Comparison of ENCODE assay signal across 8 mouse cellular contexts in genomic region chr5:64704144-64704543, GRCm38 (mm10).
DNase-seq lines count a peak whose midpoint lies in the region; ATAC-seq and TF ChIP-seq lines count a peak whose summit lies in the region.

No protein-coding gene starts in this region.

- WGBS in limb, embryonic 15.5 days: 18% methylated on average over 7 of the region's 7 CpGs
- 64% methylated on average over 7 of the region's 7 CpGs for WGBS in hindbrain, embryonic 13.5 days

- H3K9ac ChIP-seq in limb, embryonic 15.5 days: no peak overlapping the region
- H3K9ac ChIP-seq in hindbrain, embryonic 13.5 days: no peak overlapping the region

- DNase-seq in heart, adult 11 months: peak; percentile 95
- no peak for DNase-seq in heart, postnatal 25 days (ENCODE audit: low spot score)
- DNase-seq in NIH3T3 (ENCODE audit: low read depth): peak; percentile 89
- DNase-seq in kidney, adult 18-20 months: peak; percentile 60
- peak; percentile 86 for DNase-seq in urinary bladder, postnatal 14 days (ENCODE audit: low spot score)

- no peak overlapping the region for H3K4me3 ChIP-seq in cortical plate, adult 2 months (ENCODE audit: insufficient read depth, low read length)
- no peak overlapping the region for H3K4me3 ChIP-seq in limb, embryonic 15.5 days
- H3K4me3 ChIP-seq in hindbrain, embryonic 13.5 days: no peak overlapping the region

- H3K4me2 ChIP-seq in limb, embryonic 15.5 days: no peak overlapping the region
- H3K4me2 ChIP-seq in hindbrain, embryonic 13.5 days: no peak overlapping the region

- H3K4me1 ChIP-seq in cortical plate, adult 2 months (ENCODE audit: control insufficient read depth, insufficient read depth, low read length): peaks cover 4% of the 10 kb centered on the region
- H3K4me1 ChIP-seq in limb, embryonic 15.5 days: peaks cover 34% of the 10 kb centered on the region
- peaks cover 27% of the 10 kb centered on the region for H3K4me1 ChIP-seq in hindbrain, embryonic 13.5 days (replicated peaks)

- 0 out of 2 replicates have a peak overlapping the region, but pooled peaks have one; percentile 17 for H3K27ac ChIP-seq in cortical plate, adult 2 months (ENCODE audit: insufficient read depth, low read length)
- H3K27ac ChIP-seq in limb, embryonic 15.5 days: peak overlapping the region; percentile 50; the same call in 1 of the 2 replicates
- no peak overlapping the region; the same call in 1 of the 2 replicates for H3K27ac ChIP-seq in hindbrain, embryonic 13.5 days

- TF ChIP-seq CTCF in cortical plate, adult 2 months (IDR thresholded peaks at IDR 0.05; ENCODE audit: extremely low read depth, insufficient read depth, low read length): no peak

- no peaks in the 10 kb centered on the region for H3K9me3 ChIP-seq in limb, embryonic 15.5 days
- no peaks in the 10 kb centered on the region for H3K9me3 ChIP-seq in hindbrain, embryonic 13.5 days

- intact Hi-C loops in heart, postnatal 25 days (cut with DNase I): no loop called here

- H3K36me3 ChIP-seq in limb, embryonic 15.5 days: no peaks in the 10 kb centered on the region
- no peaks in the 10 kb centered on the region for H3K36me3 ChIP-seq in hindbrain, embryonic 13.5 days

- no peak for TF ChIP-seq POLR2A in cortical plate, adult 2 months (IDR thresholded peaks at IDR 0.05; ENCODE audit: extremely low read depth, insufficient read depth, low read length)

- ATAC-seq in limb, embryonic 15.5 days (ENCODE audit: insufficient number of reproducible peaks, low FRiP score, low TSS enrichment, low read depth): no peak
- ATAC-seq in hindbrain, embryonic 13.5 days (ENCODE audit: low FRiP score): no peak

- H3K27me3 ChIP-seq in limb, embryonic 15.5 days: no peaks in the 10 kb centered on the region
- H3K27me3 ChIP-seq in hindbrain, embryonic 13.5 days: no peaks in the 10 kb centered on the region
